Comparison of ENCODE assay signal across 9 mouse cellular contexts in genomic region chr5:115374204-115374820, GRCm38 (mm10). TPM values are rescaled to one million over a fixed set of nuclear protein-coding genes. Genes with fewer than 3 reads are reported as not detected.
DNase-seq lines count a peak whose midpoint lies in the region; ATAC-seq and TF ChIP-seq lines count a peak whose summit lies in the region.
"Had no signal": no experiment of that assay in that cellular context is flagged by ENCODE, and none has a peak within 500 bp of the region (broad histone marks: within the 10 kb centered on the region; RNA-seq: fewer than 3 reads in every experiment).

No protein-coding gene starts in this region.

- peak overlapping the region; percentile 77 for H3K4me2 ChIP-seq in heart, embryonic 11.5 days
- H3K4me2 ChIP-seq in neural tube, embryonic 11.5 days (ENCODE audit: low read depth), result peak overlapping the region; percentile 38
- H3K4me2 ChIP-seq in limb, embryonic 13.5 days (replicated peaks), result peak overlapping the region; percentile 68
- H3K4me2 ChIP-seq in stomach, postnatal 0 days (replicated peaks; ENCODE audit: low read depth), result peak overlapping the region; percentile 28; the same call in 1 of the 2 replicates

- peak overlapping the region; percentile 78; the same call in 1 of the 2 replicates for H3K9ac ChIP-seq in heart, embryonic 11.5 days (ENCODE audit: low read depth, low read length)
- no peak overlapping the region for H3K9ac ChIP-seq in heart, adult 2 months (ENCODE audit: low read depth, low read length)
- peak overlapping the region; percentile 37 for H3K9ac ChIP-seq in neural tube, embryonic 11.5 days (ENCODE audit: low read length)
- peak overlapping the region; percentile 67 for H3K9ac ChIP-seq in limb, embryonic 13.5 days
- 0 out of 2 replicates have a peak overlapping the region, but pooled peaks have one; percentile 2 for H3K9ac ChIP-seq in stomach, postnatal 0 days (ENCODE audit: low read length)

- no peak for ATAC-seq in heart, embryonic 11.5 days (replicated peaks; ENCODE audit: insufficient number of reproducible peaks, low FRiP score, low TSS enrichment)
- ATAC-seq in neural tube, embryonic 11.5 days (ENCODE audit: insufficient read depth, low FRiP score, low TSS enrichment), result no peak
- ATAC-seq in limb, embryonic 13.5 days (ENCODE audit: low FRiP score, low read depth), result no peak
- ATAC-seq in stomach, postnatal 0 days (ENCODE audit: low FRiP score, low TSS enrichment), result no peak

- H3K27ac ChIP-seq in heart, embryonic 11.5 days (ENCODE audit: low read depth, low read length), result no peak overlapping the region
- H3K27ac ChIP-seq in heart, adult 2 months, result no peak overlapping the region
- H3K27ac ChIP-seq in neural tube, embryonic 11.5 days (ENCODE audit: low read depth, low read length), result peak overlapping the region; percentile 34
- H3K27ac ChIP-seq in limb, embryonic 13.5 days, result no peak overlapping the region
- no peak overlapping the region for H3K27ac ChIP-seq in stomach, postnatal 0 days (replicated peaks)

- H3K27me3 ChIP-seq in heart, embryonic 11.5 days (ENCODE audit: control insufficient read depth, insufficient read depth, low read length), result peaks cover 3% of the 10 kb centered on the region; the same call in 1 of the 2 replicates
- peaks cover 3% of the 10 kb centered on the region; the same call in 1 of the 2 replicates for H3K27me3 ChIP-seq in heart, adult 2 months (ENCODE audit: control insufficient read depth, insufficient read depth, low read length)
- no peaks in the 10 kb centered on the region for H3K27me3 ChIP-seq in neural tube, embryonic 11.5 days (ENCODE audit: control insufficient read depth, insufficient read depth, low read length)
- no peaks in the 10 kb centered on the region for H3K27me3 ChIP-seq in limb, embryonic 13.5 days
- H3K27me3 ChIP-seq in stomach, postnatal 0 days (ENCODE audit: control insufficient read depth, insufficient read depth, low read length), result no peaks in the 10 kb centered on the region

- peak overlapping the region; percentile 37 for H3K4me3 ChIP-seq in heart, embryonic 11.5 days (ENCODE audit: low read depth, low read length)
- H3K4me3 ChIP-seq in heart, adult 2 months, result no peak overlapping the region
- 0 out of 2 replicates have a peak overlapping the region, but pooled peaks have one; percentile 4 for H3K4me3 ChIP-seq in neural tube, embryonic 11.5 days (ENCODE audit: low read depth, low read length)
- H3K4me3 ChIP-seq in limb, embryonic 13.5 days, result peak overlapping the region; percentile 35
- H3K4me3 ChIP-seq in stomach, postnatal 0 days (ENCODE audit: low read depth, low read length), result no peak overlapping the region

- TF ChIP-seq POLR2A in heart, adult 2 months (IDR thresholded peaks at IDR 0.05; ENCODE audit: insufficient read depth, low read depth, low read length), result no peak

- H3K36me3 ChIP-seq in heart, embryonic 11.5 days (ENCODE audit: control insufficient read depth, insufficient read depth, low read length), result no peaks in the 10 kb centered on the region
- H3K36me3 ChIP-seq in heart, adult 2 months (ENCODE audit: control insufficient read depth, insufficient read depth, low read length), result no peaks in the 10 kb centered on the region
- H3K36me3 ChIP-seq in neural tube, embryonic 11.5 days (ENCODE audit: control insufficient read depth, insufficient read depth, low read length), result no peaks in the 10 kb centered on the region
- H3K36me3 ChIP-seq in limb, embryonic 13.5 days, result no peaks in the 10 kb centered on the region
- no peaks in the 10 kb centered on the region for H3K36me3 ChIP-seq in stomach, postnatal 0 days (ENCODE audit: control insufficient read depth, insufficient read depth, low read length)

- H3K79me2 ChIP-seq in heart, adult 2 months (replicated peaks; ENCODE audit: control insufficient read depth, insufficient read depth, low read length), result no peaks in the 10 kb centered on the region

- TF ChIP-seq EP300 in heart, adult 2 months (IDR thresholded peaks at IDR 0.05; ENCODE audit: insufficient read depth, low read depth, low read length), result no peak
- no peak for TF ChIP-seq EP300 in stomach, postnatal 0 days (optimal IDR thresholded peaks at IDR 0.05)

- intact Hi-C loops in heart, adult 2 months (cut with DNase I), result no loop called here
- intact Hi-C loops in gastrocnemius, postnatal 14 days (cut with DNase I; ENCODE audit: low total_unique reads), result no loop called here

- 0 out of 2 replicates have a peak, but pooled peaks cover 2% of the 10 kb centered on the region for H3K4me1 ChIP-seq in heart, embryonic 11.5 days (ENCODE audit: control insufficient read depth, insufficient read depth, low read length)
- no peaks in the 10 kb centered on the region for H3K4me1 ChIP-seq in heart, adult 2 months (ENCODE audit: control insufficient read depth, insufficient read depth, low read length)
- H3K4me1 ChIP-seq in neural tube, embryonic 11.5 days (ENCODE audit: control insufficient read depth, insufficient read depth, low read length), result peaks cover 5% of the 10 kb centered on the region; the same call in 1 of the 2 replicates
- peaks cover 9% of the 10 kb centered on the region for H3K4me1 ChIP-seq in limb, embryonic 13.5 days
- H3K4me1 ChIP-seq in stomach, postnatal 0 days (replicated peaks; ENCODE audit: control insufficient read depth, insufficient read depth), result no peaks in the 10 kb centered on the region

- no peak for DNase-seq in heart, adult 2 months
- no peak for DNase-seq in neural tube, embryonic 11.5 days (ENCODE audit: low spot score)
- DNase-seq in neural tube, embryonic 10.5 days (ENCODE audit: extremely low spot score, low spot score), result no peak
- DNase-seq in stomach, postnatal 0 days (ENCODE audit: low spot score), result no peak
- DNase-seq in right cerebral cortex, postnatal 10 days (ENCODE audit: low spot score in 2 of 2), result no peak
- no peak for DNase-seq in gastrocnemius, postnatal 14 days
- DNase-seq: kidney, adult 18-20 months had no signal

- no peak for TF ChIP-seq CTCF in heart, adult 2 months (IDR thresholded peaks at IDR 0.05)
- no peak for TF ChIP-seq CTCF in stomach, postnatal 0 days (IDR thresholded peaks at IDR 0.05; ENCODE audit: low read depth)

- WGBS in heart, embryonic 11.5 days (ENCODE audit: insufficient replicate concordance), result 19% methylated on average over 11 of the region's 11 CpGs
- 32% methylated on average over 11 of the region's 11 CpGs for WGBS in heart, adult 2 months
- WGBS in neural tube, embryonic 11.5 days, result 15% methylated on average over 11 of the region's 11 CpGs
- WGBS in limb, embryonic 13.5 days, result 23% methylated on average over 11 of the region's 11 CpGs
- WGBS in stomach, postnatal 0 days, result 30% methylated on average over 11 of the region's 11 CpGs

- no peaks in the 10 kb centered on the region for H3K9me3 ChIP-seq in heart, embryonic 11.5 days (replicated peaks; ENCODE audit: control insufficient read depth, low read length)
- H3K9me3 ChIP-seq in neural tube, embryonic 11.5 days (ENCODE audit: control insufficient read depth, low read length), result no peaks in the 10 kb centered on the region
- no peaks in the 10 kb centered on the region for H3K9me3 ChIP-seq in limb, embryonic 13.5 days
- H3K9me3 ChIP-seq in stomach, postnatal 0 days (ENCODE audit: control insufficient read depth, low read length), result no peaks in the 10 kb centered on the region

RNA-seq across cellular contexts. Expression of gene Cox6a1, which starts 25.5 kb away (rescaled TPM):
- 1,289 and 1,331 TPM in 2 replicates for polyA plus RNA-seq in heart, embryonic 11.5 days (2014; fragmentation: Nextera tagmentation; extraction: Ambion mirVana)
- 100 to 1,000 TPM; 232 to 256 TPM for total RNA-seq in heart, adult 2 months (2021)
- 546 and 797 TPM in 2 replicates for polyA plus RNA-seq in heart, adult 2 months (2012; rRNA removed)
- polyA plus RNA-seq in neural tube, embryonic 11.5 days (2014; fragmentation: Nextera tagmentation; extraction: Ambion mirVana), result 799 and 803 TPM in 2 replicates
- 677 and 710 TPM in 2 replicates for polyA plus RNA-seq in limb, embryonic 13.5 days (2015; fragmentation: Nextera tagmentation; extraction: Ambion mirVana)
- 1,431 and 1,574 TPM in 2 replicates for polyA plus RNA-seq in stomach, postnatal 0 days (2015; fragmentation: Nextera tagmentation; extraction: Ambion mirVana)
- 100 to 1,000 TPM; 105 to 114 TPM for total RNA-seq in gastrocnemius, postnatal 14 days (2021)

RNA-seq across cellular contexts. Expression of gene Triap1, which starts 33.3 kb away (rescaled TPM):
- polyA plus RNA-seq in heart, embryonic 11.5 days (2014; fragmentation: Nextera tagmentation; extraction: Ambion mirVana), result 40.4 and 43.9 TPM in 2 replicates
- total RNA-seq in heart, adult 2 months (2021), result 10 to 100 TPM; 21.8 to 24.3 TPM
- polyA plus RNA-seq in heart, adult 2 months (2012; rRNA removed), result 13.9 and 20.0 TPM in 2 replicates
- 55.6 and 60.2 TPM in 2 replicates for polyA plus RNA-seq in neural tube, embryonic 11.5 days (2014; fragmentation: Nextera tagmentation; extraction: Ambion mirVana)
- 58.8 and 62.1 TPM in 2 replicates for polyA plus RNA-seq in limb, embryonic 13.5 days (2015; fragmentation: Nextera tagmentation; extraction: Ambion mirVana)
- 63.3 and 65.4 TPM in 2 replicates for polyA plus RNA-seq in stomach, postnatal 0 days (2015; fragmentation: Nextera tagmentation; extraction: Ambion mirVana)
- total RNA-seq in gastrocnemius, postnatal 14 days (2021), result 10 to 100 TPM; 12.4 to 15.2 TPM

RNA-seq across cellular contexts. Expression of gene Gatc, which starts 33.3 kb away (rescaled TPM):
- 27.0 and 31.0 TPM in 2 replicates for polyA plus RNA-seq in heart, embryonic 11.5 days (2014; fragmentation: Nextera tagmentation; extraction: Ambion mirVana)
- 10 to 100 TPM; 18.1 to 19.8 TPM for total RNA-seq in heart, adult 2 months (2021)
- polyA plus RNA-seq in heart, adult 2 months (2012; rRNA removed), result 18.2 and 19.9 TPM in 2 replicates
- 40.4 and 42.3 TPM in 2 replicates for polyA plus RNA-seq in neural tube, embryonic 11.5 days (2014; fragmentation: Nextera tagmentation; extraction: Ambion mirVana)
- polyA plus RNA-seq in limb, embryonic 13.5 days (2015; fragmentation: Nextera tagmentation; extraction: Ambion mirVana), result 25.7 and 28.3 TPM in 2 replicates
- polyA plus RNA-seq in stomach, postnatal 0 days (2015; fragmentation: Nextera tagmentation; extraction: Ambion mirVana), result 12.9 and 14.7 TPM in 2 replicates
- 10 to 100 TPM; 18.8 to 19.7 TPM for total RNA-seq in gastrocnemius, postnatal 14 days (2021)

RNA-seq across cellular contexts. Expression of gene Srsf9, which starts 47.3 kb away (rescaled TPM):
- 140 and 149 TPM in 2 replicates for polyA plus RNA-seq in heart, embryonic 11.5 days (2014; fragmentation: Nextera tagmentation; extraction: Ambion mirVana)
- total RNA-seq in heart, adult 2 months (2021), result 10 to 100 TPM; 14.9 to 16.1 TPM
- 11.8 and 15.3 TPM in 2 replicates for polyA plus RNA-seq in heart, adult 2 months (2012; rRNA removed)
- polyA plus RNA-seq in neural tube, embryonic 11.5 days (2014; fragmentation: Nextera tagmentation; extraction: Ambion mirVana), result 327 and 330 TPM in 2 replicates
- polyA plus RNA-seq in limb, embryonic 13.5 days (2015; fragmentation: Nextera tagmentation; extraction: Ambion mirVana), result 314 and 331 TPM in 2 replicates
- 121 and 129 TPM in 2 replicates for polyA plus RNA-seq in stomach, postnatal 0 days (2015; fragmentation: Nextera tagmentation; extraction: Ambion mirVana)
- total RNA-seq in gastrocnemius, postnatal 14 days (2021), result 10 to 100 TPM; 14.5 to 15.9 TPM

RNA-seq across cellular contexts. Expression of gene Msi1, which starts 55.1 kb away (rescaled TPM):
- polyA plus RNA-seq in heart, embryonic 11.5 days (2014; fragmentation: Nextera tagmentation; extraction: Ambion mirVana), result 7.6 and 9.4 TPM in 2 replicates
- total RNA-seq in heart, adult 2 months (2021), result under 1 TPM; 0.55 to 0.99 TPM
- 0.61 and 0.64 TPM in 2 replicates for polyA plus RNA-seq in heart, adult 2 months (2012; rRNA removed)
- polyA plus RNA-seq in neural tube, embryonic 11.5 days (2014; fragmentation: Nextera tagmentation; extraction: Ambion mirVana), result 138 and 147 TPM in 2 replicates
- 18.2 and 18.4 TPM in 2 replicates for polyA plus RNA-seq in limb, embryonic 13.5 days (2015; fragmentation: Nextera tagmentation; extraction: Ambion mirVana)
- polyA plus RNA-seq in stomach, postnatal 0 days (2015; fragmentation: Nextera tagmentation; extraction: Ambion mirVana), result 3.2 and 3.6 TPM in 2 replicates
- 1 to 10 TPM; 1.0 to 1.9 TPM for total RNA-seq in gastrocnemius, postnatal 14 days (2021)

Comparison
In these comparisons a context has a peak if more than half of its experiments do, and no peak if none do; other contexts are left out.
1. H3K4me3 ChIP-seq: peak in heart, embryonic 11.5 days (single experiment), neural tube, embryonic 11.5 days (single experiment) and limb, embryonic 13.5 days (single experiment); none in heart, adult 2 months (single experiment) and stomach, postnatal 0 days (single experiment).
2. Peak in every context shown above with its lines, with median percentiles within 50 percentile points of each other: H3K4me2 ChIP-seq.